Mouse (Mus musculus) heart, embryonic 14.5 days (tissue): ENCODE measurements around the gene Anapc7. TPM values are rescaled to one million over a fixed set of nuclear protein-coding genes. Genes with fewer than 3 reads are reported as not detected.

Experiments
- ATAC-seq: fragments of 200-750 bp; cut with Nextera tagmentation; 2 replicates; pipeline ENCODE4 v1.8.0; 2017; ENCODE audit warnings: low read depth, moderate TSS enrichment; ENCODE audit not compliant: insufficient number of reproducible peaks, insufficient read depth, low FRiP score
- H3K27ac ChIP-seq, 2 experiments: fragments of 200-500 bp in 1 of 2; fragments of 300-500 bp in 1 of 2; sonication (generic) in 1 of 2; replicated peaks in 1 of 2; 2 replicates each; pipeline ENCODE4 v1.5.1; 2012 to 2014; ENCODE audit warnings: low read depth in 2 of 2, low read length in 2 of 2, control low read depth in 1 of 2, mild to moderate bottlenecking in 1 of 2, mixed read lengths in 1 of 2; ENCODE audit not compliant: control insufficient read depth in 1 of 2, insufficient read depth in 1 of 2
- H3K27me3 ChIP-seq: fragments of 300-500 bp; sonication (generic); 2 replicates; pipeline ENCODE4 v1.6.1; 2014; ENCODE audit warnings: mild to moderate bottlenecking, low read length, control low read depth; ENCODE audit not compliant: control insufficient read depth, insufficient read depth
- H3K36me3 ChIP-seq: fragments of 300-500 bp; sonication (generic); 2 replicates; pipeline ENCODE4 v1.6.1; 2014; ENCODE audit warnings: mild to moderate bottlenecking, control low read depth, low read length, mixed read lengths; ENCODE audit not compliant: control insufficient read depth, insufficient read depth
- H3K4me1 ChIP-seq, 2 experiments: fragments of 200-500 bp in 1 of 2; fragments of 300-500 bp in 1 of 2; sonication (generic) in 1 of 2; 2 replicates each; pipeline ENCODE4 v1.6.1; 2012 to 2014; ENCODE audit warnings: low read length in 2 of 2, control low read depth in 1 of 2, mixed read lengths in 1 of 2; ENCODE audit not compliant: control insufficient read depth in 2 of 2, insufficient read depth in 2 of 2
- H3K4me2 ChIP-seq: fragments of 300-500 bp; sonication (generic); 2 replicates; pipeline ENCODE4 v1.6.1; 2014; ENCODE audit warnings: mild to moderate bottlenecking, low read length
- H3K4me3 ChIP-seq, 2 experiments: fragments of 200-500 bp in 1 of 2; fragments of 300-500 bp in 1 of 2; sonication (generic) in 1 of 2; 2 replicates each; pipeline ENCODE4 v1.5.1; 2012 to 2014; ENCODE audit warnings: low read length in 2 of 2, mild to moderate bottlenecking in 2 of 2, control low read depth in 1 of 2, low read depth in 1 of 2, moderate library complexity in 1 of 2; ENCODE audit not compliant: control insufficient read depth in 1 of 2, insufficient read depth in 1 of 2
- H3K9ac ChIP-seq: fragments of 300-500 bp; sonication (generic); 2 replicates; pipeline ENCODE4 v1.6.1; 2014; ENCODE audit warnings: mild to moderate bottlenecking, low read length
- H3K9me3 ChIP-seq: fragments of 300-500 bp; sonication (generic); 2 replicates; pipeline ENCODE4 v1.6.1; 2016; ENCODE audit warnings: low read length, control low read depth; ENCODE audit not compliant: control insufficient read depth
- WGBS: fragments of 180-500 bp; shearing (Covaris S2); extraction: QIAGEN DNeasy Blood & Tissue Kit; methylation state at CpG from one replicate; pipeline ENCODE4 v1.1.7; 2014; 5-methylcytosine and 5-hydroxymethylcytosine counted together
- polyA plus RNA-seq: library from polyadenylated mRNA; unstranded; fragments of >200 nt; fragmentation: Nextera tagmentation; extraction: Ambion mirVana; gene quantifications from 2 replicates; pipeline ENCODE4 v1.2.1, GENCODE M21; 2014

Gene Anapc7
- polyA plus RNA-seq, 1 experiment from 2014 or later: 22.3 TPM

- WGBS: 21% methylated on average over 1 of the region's 1 CpGs
- Histone ChIP-seq H3K9me3 (no peaks in the 10 kb centered on the region), H3K27ac (no peak overlapping the region), H3K4me3 (no peak overlapping the region), H3K9ac (peak overlapping the region; percentile 84; the same call in 1 of the 2 replicates), H3K4me2 (peak overlapping the region; percentile 83), H3K36me3 (peaks cover 97% of the 10 kb centered on the region), H3K27me3 (no peaks in the 10 kb centered on the region), H3K4me1 (peaks cover 0 to 36% of the 10 kb centered on the region in 2 experiments; a peak in 2 of 4 replicates)
- no peak for ATAC-seq
These were observed 73.0 kb downstream of the Anapc7 start for GRCm38 (mm10) chr5:122494449-122494848.

Other genes with a start within 250 kb of the Anapc7 start
- gene Hvcn1, start 214.9 kb upstream of the Anapc7 start, polyA plus RNA-seq: 1.2 and 1.6 TPM in 2 replicates
- 3.4 and 3.7 TPM in 2 replicates for gene Tctn1, start 157.2 kb upstream of the Anapc7 start, polyA plus RNA-seq
- 13.0 and 16.3 TPM in 2 replicates for gene Pptc7, start 137.3 kb upstream of the Anapc7 start, polyA plus RNA-seq
- 6.4 and 6.7 TPM in 2 replicates for gene Rad9b, start 67.5 kb upstream of the Anapc7 start, polyA plus RNA-seq
- gene Vps29, start 67.3 kb upstream of the Anapc7 start, polyA plus RNA-seq: 220 and 249 TPM in 2 replicates
- gene Gpn3, start 49.8 kb upstream of the Anapc7 start, polyA plus RNA-seq: 52.3 and 59.5 TPM in 2 replicates
- 55.0 and 64.5 TPM in 2 replicates for gene Fam216a, start 49.3 kb upstream of the Anapc7 start, polyA plus RNA-seq
- gene Arpc3, start 29.8 kb upstream of the Anapc7 start, polyA plus RNA-seq: 37.9 and 46.4 TPM in 2 replicates
- 472 and 483 TPM in 2 replicates for gene Atp2a2, start 80.5 kb downstream of the Anapc7 start, polyA plus RNA-seq
- 32.2 and 41.2 TPM in 2 replicates for gene Ift81, start 192.8 kb downstream of the Anapc7 start, polyA plus RNA-seq
- gene P2rx7, start 222.2 kb downstream of the Anapc7 start, polyA plus RNA-seq: 1.2 and 1.4 TPM in 2 replicates